Mouse (Mus musculus) liver, adult 2 months (tissue): ENCODE measurements around the gene Gpatch8.

Experiments used
- CTCF ChIP-seq: fragments of 200-500 bp; IDR thresholded peaks from 2 replicates; pipeline ENCODE4 v1.5.1; 2011; ENCODE audit warnings: low read depth, low read length, control low read depth
- POLR2A ChIP-seq: fragments of 200-500 bp; IDR thresholded peaks from 2 replicates; pipeline ENCODE4 v1.6.1; 2011; ENCODE audit warnings: low read length, control low read depth; ENCODE audit not compliant: insufficient read depth; ENCODE audit errors: extremely low read depth

GRCm38 (mm10) chr11:102576050-102576754, 20.0 kb upstream of the Gpatch8 start:
- TF ChIP-seq CTCF = no peak
- no peak for TF ChIP-seq POLR2A
